Mouse (Mus musculus) liver, embryonic 14.5 days (tissue): ENCODE measurements at regions not wholly inside any gene's neighbourhood (a gene's known extent, or its start where the extent isn't known, plus 50 kb on each side); places are given as distances from the start of the nearest gene placed in this dataset.

Source experiments
- ATAC-seq: fragments of 200-750 bp; cut with Nextera tagmentation; 2 replicates; pipeline ENCODE4 v1.8.0; 2017; ENCODE audit warnings: moderate number of reproducible peaks, mild to moderate bottlenecking, moderate library complexity; ENCODE audit not compliant: insufficient read depth
- DNase-seq, 3 experiments: peaks; one replicate each; pipeline ENCODE4 v3.0.0-alpha.2; 2012 to 2013; ENCODE audit warnings: low read depth in 3 of 3, low spot score in 3 of 3
- H3K27ac ChIP-seq: fragments of 300-500 bp; sonication (generic); 2 replicates; pipeline ENCODE4 v1.5.1; 2014; ENCODE audit warnings: moderate library complexity, mild to moderate bottlenecking, control low read depth, inconsistent platforms
- H3K27me3 ChIP-seq: fragments of 300-500 bp; sonication (generic); 2 replicates; pipeline ENCODE4 v1.6.1; 2014; ENCODE audit warnings: mild to moderate bottlenecking, low read length, moderate library complexity; ENCODE audit not compliant: control insufficient read depth, insufficient read depth
- H3K36me3 ChIP-seq: fragments of 300-500 bp; sonication (generic); replicated peaks from 2 replicates; pipeline ENCODE4 v1.6.1; 2014; ENCODE audit warnings: low read depth; ENCODE audit not compliant: control insufficient read depth, insufficient read depth
- H3K4me1 ChIP-seq, 2 experiments: fragments of 200-500 bp in 1 of 2; fragments of 300-500 bp in 1 of 2; sonication (generic) in 1 of 2; replicated peaks; 2 replicates each; pipeline ENCODE4 v1.6.1; 2012 to 2014; ENCODE audit warnings: antibody characterized with exemption in 1 of 2, inconsistent platforms in 1 of 2, low read length in 1 of 2; ENCODE audit not compliant: control insufficient read depth in 2 of 2, insufficient read depth in 2 of 2
- H3K4me2 ChIP-seq: fragments of 300-500 bp; sonication (generic); 2 replicates; pipeline ENCODE4 v1.6.1; 2014; ENCODE audit warnings: low read depth, mild to moderate bottlenecking, control low read depth, moderate library complexity
- H3K4me3 ChIP-seq, 2 experiments: fragments of 200-500 bp in 1 of 2; fragments of 300-500 bp in 1 of 2; sonication (generic) in 1 of 2; 2 replicates each; pipeline ENCODE4 v1.5.1; 2012 to 2014; ENCODE audit warnings: low read depth in 2 of 2, low read length in 2 of 2, mild to moderate bottlenecking in 2 of 2, control low read depth in 1 of 2, inconsistent platforms in 1 of 2, moderate library complexity in 1 of 2; ENCODE audit not compliant: insufficient read depth in 1 of 2
- H3K9ac ChIP-seq: fragments of 300-500 bp; sonication (generic); replicated peaks from 2 replicates; pipeline ENCODE4 v1.6.1; 2014; ENCODE audit warnings: mild to moderate bottlenecking, control low read depth, moderate library complexity
- H3K9me3 ChIP-seq: fragments of 300-500 bp; sonication (generic); 2 replicates; pipeline ENCODE4 v1.6.1; 2016; ENCODE audit warnings: low read length, mixed read lengths; ENCODE audit not compliant: control insufficient read depth
- CTCF ChIP-seq: IDR thresholded peaks from 2 replicates; pipeline ENCODE4 v1.5.1; 2016; ENCODE audit warnings: antibody characterized with exemption, low read depth, control low read depth
- EP300 ChIP-seq: IDR thresholded peaks from 2 replicates; pipeline ENCODE4 v1.6.1; 2016; ENCODE audit warnings: antibody characterized with exemption, low read depth
- WGBS: fragments of 180-500 bp; shearing (Covaris S2); extraction: QIAGEN DNeasy Blood & Tissue Kit; methylation state at CpG from one replicate; pipeline ENCODE4 v1.1.7; 2014; ENCODE audit not compliant: insufficient replicate concordance; 5-methylcytosine and 5-hydroxymethylcytosine counted together

- Histone ChIP-seq H3K36me3 (no peaks in the 10 kb centered on the region), H3K27me3 (no peaks in the 10 kb centered on the region), H3K9me3 (no peaks in the 10 kb centered on the region), H3K9ac (no peak overlapping the region), H3K4me1 (no peaks in the 10 kb centered on the region), H3K4me2 (no peak overlapping the region), H3K4me3 (no peak overlapping the region), H3K27ac (no peak overlapping the region)
- no peak for DNase-seq
- TF ChIP-seq EP300 (no peak), CTCF (no peak)
- WGBS = 76% methylated on average over 6 of the region's 6 CpGs
- ATAC-seq = no peak
These were observed 347.1 kb downstream of the Tfec start for GRCm38 (mm10) chr6:16551131-16551530.

GRCm38 (mm10) chr6:16550445-16550844 is 347.8 kb downstream of the Tfec start:
- TF ChIP-seq CTCF = no peak
- no peak for TF ChIP-seq EP300
- WGBS = 63% methylated on average over 9 of the region's 9 CpGs
- Histone ChIP-seq H3K36me3 (no peaks in the 10 kb centered on the region), H3K27me3 (no peaks in the 10 kb centered on the region), H3K4me1 (no peaks in the 10 kb centered on the region), H3K27ac (no peak overlapping the region), H3K4me2 (no peak overlapping the region), H3K9ac (no peak overlapping the region), H3K4me3 (no peak overlapping the region), H3K9me3 (no peaks in the 10 kb centered on the region)
- DNase-seq (no peak), ATAC-seq (no peak)

GRCm38 (mm10) chr6:16514054-16514453 is 384.2 kb downstream of the Tfec start:
- no peak for DNase-seq
- no peak overlapping the region for H3K9ac ChIP-seq
- H3K9me3 ChIP-seq = no peaks in the 10 kb centered on the region
- no peak overlapping the region for H3K27ac ChIP-seq
- no peaks in the 10 kb centered on the region for H3K4me1 ChIP-seq
- H3K36me3 ChIP-seq = no peaks in the 10 kb centered on the region
- no peak overlapping the region for H3K4me3 ChIP-seq
- H3K27me3 ChIP-seq = no peaks in the 10 kb centered on the region
- whole genome bisulfite sequencing = 23% methylated on average over 1 of the region's 1 CpGs
- TF ChIP-seq CTCF = no peak
- no peak for TF ChIP-seq EP300
- no peak for ATAC-seq
- no peak overlapping the region for H3K4me2 ChIP-seq

- Histone ChIP-seq H3K9me3 (no peaks in the 10 kb centered on the region), H3K27me3 (no peaks in the 10 kb centered on the region), H3K4me3 (no peak overlapping the region), H3K4me2 (no peak overlapping the region), H3K9ac (no peak overlapping the region), H3K27ac (no peak overlapping the region), H3K36me3 (no peaks in the 10 kb centered on the region), H3K4me1 (no peaks in the 10 kb centered on the region)
- ATAC-seq = no peak
- no peak for DNase-seq
- no peak for TF ChIP-seq EP300
- TF ChIP-seq CTCF = no peak
These were observed 384.7 kb downstream of the Tfec start for GRCm38 (mm10) chr6:16513541-16513940.

GRCm38 (mm10) chr6:16503836-16504235 is 394.4 kb downstream of the Tfec start:
- Histone ChIP-seq H3K4me1 (no peaks in the 10 kb centered on the region), H3K9me3 (no peaks in the 10 kb centered on the region), H3K27ac (no peak overlapping the region), H3K9ac (no peak overlapping the region), H3K4me3 (no peak overlapping the region), H3K4me2 (no peak overlapping the region), H3K36me3 (no peaks in the 10 kb centered on the region), H3K27me3 (no peaks in the 10 kb centered on the region)
- DNase-seq = no peak
- TF ChIP-seq CTCF = no peak
- no peak for TF ChIP-seq EP300
- WGBS = 58% methylated on average over 4 of the region's 4 CpGs
- ATAC-seq = no peak
